15 mouse cellular contexts compared by ENCODE assay signal in genomic region chr5:107295817-107296511, GRCm38 (mm10). TPM values are rescaled to one million over a fixed set of nuclear protein-coding genes. Genes with fewer than 3 reads are reported as not detected.
DNase-seq lines count a peak whose midpoint lies in the region; ATAC-seq and TF ChIP-seq lines count a peak whose summit lies in the region.
"Had no signal": no experiment of that assay in that cellular context is flagged by ENCODE, and none has a peak within 500 bp of the region (broad histone marks: within the 10 kb centered on the region; RNA-seq: fewer than 3 reads in every experiment).

No protein-coding gene starts in this region.

- no peak overlapping the region for H3K9ac ChIP-seq in liver, embryonic 16.5 days (ENCODE audit: low read depth, low read length)
- H3K9ac ChIP-seq in stomach, embryonic 15.5 days = no peak overlapping the region
- H3K9ac ChIP-seq in hindbrain, embryonic 16.5 days (ENCODE audit: low read depth, low read length) = no peak overlapping the region
- H3K9ac ChIP-seq: forebrain, embryonic 15.5 days; hindbrain, embryonic 14.5 days; midbrain, embryonic 13.5 days had no signal

- H3K27me3 ChIP-seq in liver, embryonic 16.5 days (ENCODE audit: control insufficient read depth, insufficient read depth, low read depth, low read length) = no peaks in the 10 kb centered on the region
- no peaks in the 10 kb centered on the region for H3K27me3 ChIP-seq in stomach, embryonic 15.5 days (replicated peaks)
- H3K27me3 ChIP-seq in hindbrain, embryonic 16.5 days (replicated peaks; ENCODE audit: control insufficient read depth, insufficient read depth, low read length) = no peaks in the 10 kb centered on the region
- H3K27me3 ChIP-seq: Patski had no signal

- no peak overlapping the region for H3K4me2 ChIP-seq in liver, embryonic 16.5 days (ENCODE audit: low read depth, low read length)
- H3K4me2 ChIP-seq in stomach, embryonic 15.5 days = peak overlapping the region; percentile 21
- no peak overlapping the region for H3K4me2 ChIP-seq in hindbrain, embryonic 16.5 days (ENCODE audit: low read length)
- H3K4me2 ChIP-seq: forebrain, embryonic 15.5 days; hindbrain, embryonic 14.5 days; midbrain, embryonic 13.5 days had no signal

- peaks cover 3% of the 10 kb centered on the region for H3K4me1 ChIP-seq in liver, embryonic 16.5 days (ENCODE audit: control insufficient read depth, low read depth, low read length)
- H3K4me1 ChIP-seq in stomach, embryonic 15.5 days = peaks cover 8% of the 10 kb centered on the region; the same call in 1 of the 2 replicates
- no peaks in the 10 kb centered on the region; the same call in 1 of the 2 replicates for H3K4me1 ChIP-seq in hindbrain, embryonic 16.5 days (ENCODE audit: control insufficient read depth, insufficient read depth, low read depth, low read length)

- H3K27ac ChIP-seq in gastrocnemius, adult 2 months = no peak overlapping the region
- H3K27ac ChIP-seq in liver, embryonic 16.5 days (ENCODE audit: low read length) = no peak overlapping the region
- H3K27ac ChIP-seq in stomach, embryonic 15.5 days = peak overlapping the region; percentile 73
- H3K27ac ChIP-seq in hindbrain, embryonic 16.5 days (ENCODE audit: low read depth, low read length) = no peak overlapping the region
- H3K27ac ChIP-seq: forebrain, embryonic 15.5 days; heart, embryonic 10.5 days; hindbrain, embryonic 14.5 days; midbrain, embryonic 13.5 days had no signal

- 59% methylated on average over 16 of the region's 16 CpGs for WGBS in liver, embryonic 16.5 days (ENCODE audit: insufficient replicate concordance)
- 57% methylated on average over 16 of the region's 16 CpGs for WGBS in stomach, embryonic 15.5 days
- WGBS in hindbrain, embryonic 16.5 days = 78% methylated on average over 16 of the region's 16 CpGs

- H3K36me3 ChIP-seq in liver, embryonic 16.5 days (ENCODE audit: control insufficient read depth, insufficient read depth) = no peaks in the 10 kb centered on the region
- no peaks in the 10 kb centered on the region for H3K36me3 ChIP-seq in stomach, embryonic 15.5 days
- H3K36me3 ChIP-seq in hindbrain, embryonic 16.5 days (ENCODE audit: control insufficient read depth, insufficient read depth, low read length) = no peaks in the 10 kb centered on the region
- H3K36me3 ChIP-seq: forebrain, embryonic 15.5 days; heart, embryonic 10.5 days; midbrain, embryonic 13.5 days had no signal

- peak; percentile 37 for DNase-seq in gastrocnemius, adult 2 months
- DNase-seq in gastrocnemius, postnatal 36 days = no peak
- DNase-seq in fat pad, adult 2 months (ENCODE audit: extremely low read depth, low read depth, low spot score) = peak; percentile 84
- no peak for DNase-seq in layer of hippocampus, postnatal 25 days (ENCODE audit: extremely low spot score in 1 of 2, low spot score in 1 of 2)
- DNase-seq in frontal cortex, postnatal 14 days (ENCODE audit: low spot score in 2 of 2) = no peak
- DNase-seq: spleen, adult 18-20 months; thymus, postnatal 25 days had no signal

- intact Hi-C loops in gastrocnemius, adult 2 months (cut with DNase I) = no loop called here
- intact Hi-C loops in gastrocnemius, postnatal 36 days (cut with DNase I) = no loop called here

- H3K9me3 ChIP-seq in liver, embryonic 16.5 days (replicated peaks; ENCODE audit: control insufficient read depth, low read length) = no peaks in the 10 kb centered on the region
- no peaks in the 10 kb centered on the region for H3K9me3 ChIP-seq in stomach, embryonic 15.5 days
- H3K9me3 ChIP-seq in hindbrain, embryonic 16.5 days (ENCODE audit: control insufficient read depth, low read length) = no peaks in the 10 kb centered on the region
- H3K9me3 ChIP-seq: forebrain, embryonic 15.5 days; heart, embryonic 10.5 days; midbrain, embryonic 13.5 days had no signal

- ATAC-seq in liver, embryonic 16.5 days (ENCODE audit: low read depth) = peak; percentile 64
- ATAC-seq in stomach, embryonic 15.5 days (ENCODE audit: insufficient read depth, low FRiP score, low read depth) = 0 out of 2 replicates have a peak, but pooled peaks have one; percentile 29
- ATAC-seq in hindbrain, embryonic 16.5 days = no peak
- ATAC-seq: forebrain, embryonic 15.5 days; midbrain, embryonic 13.5 days; Patski had no signal

- no peak for TF ChIP-seq CTCF in gastrocnemius, adult 2 months (IDR thresholded peaks at IDR 0.05)

- peak overlapping the region; percentile 40 for H3K4me3 ChIP-seq in gastrocnemius, adult 2 months
- H3K4me3 ChIP-seq in liver, embryonic 16.5 days (ENCODE audit: low read depth, low read length) = no peak overlapping the region
- H3K4me3 ChIP-seq in stomach, embryonic 15.5 days (replicated peaks) = 0 out of 2 replicates have a peak overlapping the region, but pooled peaks have one; percentile 3
- H3K4me3 ChIP-seq in hindbrain, embryonic 16.5 days (ENCODE audit: low read length) = no peak overlapping the region
- H3K4me3 ChIP-seq: forebrain, embryonic 15.5 days; heart, embryonic 10.5 days; midbrain, embryonic 13.5 days had no signal

RNA-seq across cellular contexts. Expression of gene Tgfbr3, which starts 6.5 kb away (rescaled TPM):
- total RNA-seq in gastrocnemius, adult 2 months (2021) = 10 to 100 TPM; 20.5 to 22.9 TPM
- 10 to 100 TPM; 17.1 to 18.3 TPM for total RNA-seq in gastrocnemius, postnatal 36 days (2021)
- 6.5 and 6.8 TPM in 2 replicates for polyA plus RNA-seq in liver, embryonic 16.5 days (2015; fragmentation: Nextera tagmentation; extraction: Ambion mirVana)
- 20.3 and 24.2 TPM in 2 replicates for polyA plus RNA-seq in stomach, embryonic 15.5 days (2015; fragmentation: Nextera tagmentation; extraction: Ambion mirVana)
- 10 to 100 TPM; 13.3 to 16.3 TPM for total RNA-seq in layer of hippocampus, postnatal 25 days (2021)
- polyA plus RNA-seq in hindbrain, embryonic 16.5 days (2015; fragmentation: Nextera tagmentation; extraction: Ambion mirVana) = 5.9 and 7.4 TPM in 2 replicates

RNA-seq across cellular contexts. Expression of gene Brdt, which starts 35.0 kb away (rescaled TPM):
- 1 to 10 TPM; 2.1 to 2.3 TPM for total RNA-seq in gastrocnemius, adult 2 months (2021)
- total RNA-seq in gastrocnemius, postnatal 36 days (2021) = 1 to 10 TPM; 1.9 to 2.3 TPM
- 0.22 TPM in 2 replicates for polyA plus RNA-seq in liver, embryonic 16.5 days (2015; fragmentation: Nextera tagmentation; extraction: Ambion mirVana)
- polyA plus RNA-seq in stomach, embryonic 15.5 days (2015; fragmentation: Nextera tagmentation; extraction: Ambion mirVana) = 1.6 and 1.7 TPM in 2 replicates
- 10 to 100 TPM; 13.8 to 15.9 TPM for total RNA-seq in layer of hippocampus, postnatal 25 days (2021)
- 4.2 TPM in 2 replicates for polyA plus RNA-seq in hindbrain, embryonic 16.5 days (2015; fragmentation: Nextera tagmentation; extraction: Ambion mirVana)

Comparison
In these comparisons a context has a peak if more than half of its experiments do, and no peak if none do; other contexts are left out.
1. DNase-seq: peak in gastrocnemius, adult 2 months (single experiment) and fat pad, adult 2 months (single experiment); none in gastrocnemius, postnatal 36 days (0 of 2), layer of hippocampus, postnatal 25 days (0 of 2) and frontal cortex, postnatal 14 days (0 of 2).
2. H3K4me3 ChIP-seq: peak in gastrocnemius, adult 2 months (single experiment) and stomach, embryonic 15.5 days (single experiment); none in liver, embryonic 16.5 days (single experiment) and hindbrain, embryonic 16.5 days (single experiment).
3. RNA of gene Brdt, which starts 35.0 kb away (total RNA-seq): 13.8 to 15.9 TPM in layer of hippocampus, postnatal 25 days; 2.1 to 2.3 TPM in gastrocnemius, adult 2 months and 1.9 to 2.3 TPM in gastrocnemius, postnatal 36 days; every median in the first group is over 4 times any median in the second.